Mouse (Mus musculus): Measurements from ENCODE around the gene Jpt1. TPM values are rescaled to one million over a fixed set of nuclear protein-coding genes. Genes with fewer than 3 reads are reported as not detected.
"Not testable (repeated sequence)": the region's sequence is repeated elsewhere in the genome, so short reads cannot be mapped to it uniquely, and the experiment has no call there.

The Jpt1 gene
- total and polyA plus RNA-seq, 2 experiments: 14.1 to 28.4 TPM

DNA sequence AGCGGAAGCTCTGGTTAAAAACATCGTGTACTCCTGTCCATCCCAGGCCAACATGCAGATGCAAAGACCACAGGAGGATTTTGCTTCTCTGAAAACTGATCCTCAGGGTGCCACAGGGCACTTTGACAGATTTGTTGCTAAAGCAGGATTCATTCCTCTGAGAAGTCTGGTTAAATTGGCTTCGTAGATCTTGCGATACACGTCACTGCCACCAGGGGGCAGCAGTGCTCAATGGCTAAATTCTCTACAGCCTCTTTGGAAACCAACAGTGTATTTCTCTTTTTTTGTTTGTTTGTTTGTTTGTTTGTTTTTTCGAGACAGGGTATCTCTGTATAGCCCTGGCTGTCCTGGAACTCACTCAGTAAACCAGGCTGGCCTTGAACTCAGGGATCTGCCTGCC is 30.5 kb downstream of the Jpt1 start:
- Histone ChIP-seq H3K79me2 (ENCODE audit: control insufficient read depth, insufficient read depth, low read length) (no peaks in the 10 kb centered on the region; the same call in 1 of the 2 replicates), H3K9ac (ENCODE audit: low read depth, low read length) (no peak overlapping the region), H3K4me3 (ENCODE audit: insufficient read depth, low read depth, low read length) (no peak overlapping the region), H3K4me1 (ENCODE audit: control insufficient read depth, insufficient read depth, low read length) (no peaks in the 10 kb centered on the region), H3K27me3 (ENCODE audit: control insufficient read depth, insufficient read depth, low read length) (no peaks in the 10 kb centered on the region), H3K27ac (replicated peaks; ENCODE audit: insufficient read depth, low read depth, low read length) (no peak overlapping the region), H3K36me3 (ENCODE audit: control insufficient read depth, insufficient read depth, low read length) (no peaks in the 10 kb centered on the region)
- DNase-seq (ENCODE audit: extremely low read depth, low read depth, low spot score): peak; percentile 49
- TF ChIP-seq CTCF (IDR thresholded peaks at IDR 0.05; ENCODE audit: low read depth, low read length) (peak; percentile 82), POLR2A (IDR thresholded peaks at IDR 0.05; ENCODE audit: extremely low read depth, insufficient read depth, low read length) (no peak)
- WGBS: 18% methylated on average over 6 of the region's 6 CpGs

DNA sequence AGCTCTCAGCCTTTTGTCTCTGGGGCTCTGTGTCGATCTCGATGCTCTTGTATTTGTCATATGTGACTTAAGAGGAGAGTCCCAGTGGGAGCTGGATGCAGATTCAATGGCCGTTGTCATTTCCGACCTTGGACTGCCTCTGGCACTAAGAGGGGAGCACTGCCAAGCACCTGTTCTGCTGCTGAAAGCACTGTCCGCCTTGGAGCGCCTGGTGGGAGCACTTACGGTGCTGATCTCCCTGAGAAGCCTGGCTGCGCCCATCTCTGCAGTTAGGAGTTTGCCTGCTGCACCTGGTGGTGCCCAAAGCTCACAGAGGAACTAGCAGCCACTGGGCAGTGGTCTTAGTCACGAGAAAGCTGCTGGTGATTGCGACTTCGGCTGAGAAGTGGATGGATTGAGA is 30.9 kb downstream of the Jpt1 start:
- H3K9ac ChIP-seq (ENCODE audit: low read depth, low read length): no peak overlapping the region
- H3K27me3 ChIP-seq (ENCODE audit: control insufficient read depth, insufficient read depth, low read length): no peaks in the 10 kb centered on the region
- DNase-seq (ENCODE audit: extremely low read depth, low read depth, low spot score): no peak
- TF ChIP-seq POLR2A (IDR thresholded peaks at IDR 0.05; ENCODE audit: extremely low read depth, insufficient read depth, low read length) (no peak), CTCF (IDR thresholded peaks at IDR 0.05; ENCODE audit: low read depth, low read length) (no peak)
- no peaks in the 10 kb centered on the region for H3K4me1 ChIP-seq (ENCODE audit: control insufficient read depth, insufficient read depth, low read length)
- no peaks in the 10 kb centered on the region for H3K36me3 ChIP-seq (ENCODE audit: control insufficient read depth, insufficient read depth, low read length)
- H3K79me2 ChIP-seq (ENCODE audit: control insufficient read depth, insufficient read depth, low read length): no peaks in the 10 kb centered on the region; the same call in 1 of the 2 replicates
- 81% methylated on average over 11 of the region's 11 CpGs for WGBS
- no peak overlapping the region for H3K27ac ChIP-seq (replicated peaks; ENCODE audit: insufficient read depth, low read depth, low read length)
- H3K4me3 ChIP-seq (ENCODE audit: insufficient read depth, low read depth, low read length): no peak overlapping the region

DNA sequence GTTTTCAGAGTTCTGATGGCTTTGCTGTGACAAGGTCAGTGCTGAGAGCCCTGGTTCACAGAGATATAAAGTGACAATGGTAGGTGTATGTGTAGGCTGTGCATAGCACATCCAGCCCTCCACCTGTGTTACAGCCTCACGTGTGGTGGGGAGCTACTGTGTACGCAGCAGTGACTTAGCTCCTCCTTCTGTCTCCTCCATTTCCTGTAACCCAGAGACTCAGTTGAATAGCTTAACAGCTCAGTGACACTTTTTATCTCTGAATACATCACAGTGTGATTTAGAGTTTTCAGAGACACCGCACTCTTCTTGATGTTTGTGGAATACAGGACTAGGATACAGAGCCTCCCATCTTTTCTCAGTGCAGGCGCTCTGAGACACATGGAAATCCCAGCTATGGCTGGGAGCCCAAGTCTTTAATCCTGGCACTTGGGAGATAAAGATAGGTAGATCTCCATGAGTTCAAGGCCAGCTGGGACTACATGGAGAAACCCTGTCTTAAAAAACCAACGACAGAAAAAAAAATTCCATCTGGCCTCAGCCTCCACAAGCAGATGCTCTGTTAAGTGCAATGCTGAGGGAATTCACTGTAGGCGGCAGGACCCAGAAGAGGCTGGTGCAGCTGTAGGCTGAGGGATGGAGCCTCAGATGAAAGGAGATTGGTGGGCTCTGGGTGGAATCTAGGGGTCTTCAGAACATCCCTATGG is 32.5 kb downstream of the Jpt1 start:
- no peak for DNase-seq (ENCODE audit: extremely low read depth, low read depth, low spot score)
- no peaks in the 10 kb centered on the region for H3K36me3 ChIP-seq (ENCODE audit: control insufficient read depth, insufficient read depth, low read length)
- H3K9ac ChIP-seq (ENCODE audit: low read depth, low read length): no peak overlapping the region
- H3K4me1 ChIP-seq (ENCODE audit: control insufficient read depth, insufficient read depth, low read length): no peaks in the 10 kb centered on the region
- WGBS: 86% methylated on average over 6 of the region's 6 CpGs
- H3K79me2 ChIP-seq (ENCODE audit: control insufficient read depth, insufficient read depth, low read length): peaks cover 4% of the 10 kb centered on the region; the same call in 1 of the 2 replicates
- H3K27me3 ChIP-seq (ENCODE audit: control insufficient read depth, insufficient read depth, low read length): no peaks in the 10 kb centered on the region
- no peak overlapping the region for H3K27ac ChIP-seq (replicated peaks; ENCODE audit: insufficient read depth, low read depth, low read length)
- TF ChIP-seq POLR2A (IDR thresholded peaks at IDR 0.05; ENCODE audit: extremely low read depth, insufficient read depth, low read length): no peak
- TF ChIP-seq CTCF (IDR thresholded peaks at IDR 0.05; ENCODE audit: low read depth, low read length): no peak
- no peak overlapping the region for H3K4me3 ChIP-seq (ENCODE audit: insufficient read depth, low read depth, low read length)

DNA sequence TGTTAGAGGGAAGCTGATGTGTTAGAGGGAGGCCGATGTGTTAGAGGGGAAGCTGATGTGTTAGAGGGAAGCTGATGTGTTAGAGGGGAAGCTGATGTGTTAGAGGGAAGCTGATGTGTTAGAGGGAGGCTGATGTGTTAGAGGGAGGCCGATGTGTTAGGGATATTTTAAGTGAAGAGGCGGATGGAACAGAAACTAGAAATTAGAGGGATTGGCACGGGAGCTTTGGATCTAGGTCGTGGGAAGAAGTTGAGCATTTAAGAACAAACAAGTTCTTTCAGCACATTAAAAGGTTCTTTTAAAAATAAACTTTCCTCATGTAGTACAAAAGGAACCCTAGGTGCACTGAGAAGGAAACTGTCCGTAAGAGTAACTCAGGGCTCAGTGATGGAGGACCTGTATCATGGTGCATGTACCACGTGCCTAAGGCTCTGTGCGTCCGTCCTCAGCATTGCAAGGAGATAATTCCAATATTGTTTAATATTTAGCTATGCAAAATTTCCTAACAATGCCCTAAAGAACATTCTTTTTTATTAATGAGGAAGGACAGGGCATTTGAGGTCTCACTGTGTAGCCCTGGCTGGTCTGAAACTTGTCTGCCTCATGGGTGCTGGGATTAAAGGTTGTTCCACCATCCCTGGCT is 35.8 kb downstream of the Jpt1 start:
- Histone ChIP-seq H3K27ac (replicated peaks; ENCODE audit: insufficient read depth, low read depth, low read length) (no peak overlapping the region), H3K4me3 (ENCODE audit: insufficient read depth, low read depth, low read length) (no peak overlapping the region), H3K36me3 (ENCODE audit: control insufficient read depth, insufficient read depth, low read length) (no peaks in the 10 kb centered on the region), H3K9ac (ENCODE audit: low read depth, low read length) (no peak overlapping the region), H3K4me1 (ENCODE audit: control insufficient read depth, insufficient read depth, low read length) (peaks cover 9% of the 10 kb centered on the region), H3K27me3 (ENCODE audit: control insufficient read depth, insufficient read depth, low read length) (no peaks in the 10 kb centered on the region), H3K79me2 (ENCODE audit: control insufficient read depth, insufficient read depth, low read length) (peaks cover 11% of the 10 kb centered on the region; the same call in 1 of the 2 replicates)
- WGBS: 75% methylated on average over 9 of the region's 9 CpGs
- TF ChIP-seq CTCF (IDR thresholded peaks at IDR 0.05; ENCODE audit: low read depth, low read length) (no peak), POLR2A (IDR thresholded peaks at IDR 0.05; ENCODE audit: extremely low read depth, insufficient read depth, low read length) (no peak)
- no peak for DNase-seq (ENCODE audit: extremely low read depth, low read depth, low spot score)

DNA sequence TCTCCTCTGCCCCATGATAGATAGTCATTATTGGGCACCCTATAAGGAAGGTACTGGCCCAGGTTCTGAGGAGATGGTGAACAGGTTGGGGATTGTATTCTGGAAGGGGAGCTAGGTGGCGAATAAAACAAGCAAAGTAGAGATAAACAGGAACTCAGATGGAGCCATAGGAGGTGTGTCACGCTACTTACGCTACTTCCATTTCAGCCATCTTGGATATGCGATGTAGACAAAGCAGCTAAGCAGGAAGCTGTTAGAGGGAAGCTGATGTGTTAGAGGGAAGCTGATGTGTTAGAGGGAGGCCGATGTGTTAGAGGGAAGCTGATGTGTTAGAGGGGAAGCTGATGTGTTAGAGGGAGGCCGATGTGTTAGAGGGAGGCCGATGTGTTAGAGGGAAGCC is 36.8 kb downstream of the Jpt1 start:
- 78% methylated on average over 7 of the region's 7 CpGs for WGBS
- H3K36me3 ChIP-seq (ENCODE audit: control insufficient read depth, insufficient read depth, low read length); H3K27ac ChIP-seq (replicated peaks; ENCODE audit: insufficient read depth, low read depth, low read length); H3K27me3 ChIP-seq (ENCODE audit: control insufficient read depth, insufficient read depth, low read length); H3K9ac ChIP-seq (ENCODE audit: low read depth, low read length): not testable (repeated sequence)
- Histone ChIP-seq H3K79me2 (ENCODE audit: control insufficient read depth, insufficient read depth, low read length) (peaks cover 11% of the 10 kb centered on the region; the same call in 1 of the 2 replicates), H3K4me3 (ENCODE audit: insufficient read depth, low read depth, low read length) (0 out of 2 replicates have a peak overlapping the region, but pooled peaks have one; percentile 3), H3K4me1 (ENCODE audit: control insufficient read depth, insufficient read depth, low read length) (peaks cover 11% of the 10 kb centered on the region)
- DNase-seq (ENCODE audit: extremely low read depth, low read depth, low spot score): peak; percentile 37

DNA sequence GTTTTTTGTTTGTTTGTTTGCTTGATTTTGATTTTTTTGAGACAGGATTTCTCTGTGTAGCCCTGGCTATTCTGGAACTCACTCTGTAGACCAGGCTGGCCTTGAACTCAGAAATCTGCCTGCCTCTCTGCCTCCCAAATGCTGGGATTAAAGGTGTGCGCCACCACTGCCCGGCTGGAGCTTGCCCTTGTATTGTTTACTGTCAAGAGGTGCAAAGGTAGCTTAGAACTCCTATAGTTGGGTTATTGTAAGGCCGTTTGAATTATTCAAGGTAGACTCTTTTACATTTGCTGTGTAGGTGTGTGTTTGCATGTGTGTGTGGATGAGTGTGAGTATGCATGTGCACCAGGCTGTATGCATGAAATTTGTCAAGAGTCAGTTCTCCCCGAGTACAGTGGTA is 37.6 kb downstream of the Jpt1 start:
- H3K27ac ChIP-seq (replicated peaks; ENCODE audit: insufficient read depth, low read depth, low read length); H3K9ac ChIP-seq (ENCODE audit: low read depth, low read length); H3K36me3 ChIP-seq (ENCODE audit: control insufficient read depth, insufficient read depth, low read length); H3K27me3 ChIP-seq (ENCODE audit: control insufficient read depth, insufficient read depth, low read length); DNase-seq (ENCODE audit: extremely low read depth, low read depth, low spot score): not testable (repeated sequence)
- H3K4me1 ChIP-seq (ENCODE audit: control insufficient read depth, insufficient read depth, low read length): peaks cover 16% of the 10 kb centered on the region
- WGBS: 28% methylated on average over 4 of the region's 4 CpGs
- H3K79me2 ChIP-seq (ENCODE audit: control insufficient read depth, insufficient read depth, low read length): peaks cover 11% of the 10 kb centered on the region; the same call in 1 of the 2 replicates
- peak overlapping the region; percentile 15; the same call in 1 of the 2 replicates for H3K4me3 ChIP-seq (ENCODE audit: insufficient read depth, low read depth, low read length)
